Mouse (Mus musculus): ENCODE results near the gene Aatk. TPM values are rescaled to one million over a fixed set of nuclear protein-coding genes. Genes with fewer than 3 reads are reported as not detected.

Gene Aatk
- polyA plus RNA-seq, 1 experiment from 2014 or later, result 3.5 TPM

DNA sequence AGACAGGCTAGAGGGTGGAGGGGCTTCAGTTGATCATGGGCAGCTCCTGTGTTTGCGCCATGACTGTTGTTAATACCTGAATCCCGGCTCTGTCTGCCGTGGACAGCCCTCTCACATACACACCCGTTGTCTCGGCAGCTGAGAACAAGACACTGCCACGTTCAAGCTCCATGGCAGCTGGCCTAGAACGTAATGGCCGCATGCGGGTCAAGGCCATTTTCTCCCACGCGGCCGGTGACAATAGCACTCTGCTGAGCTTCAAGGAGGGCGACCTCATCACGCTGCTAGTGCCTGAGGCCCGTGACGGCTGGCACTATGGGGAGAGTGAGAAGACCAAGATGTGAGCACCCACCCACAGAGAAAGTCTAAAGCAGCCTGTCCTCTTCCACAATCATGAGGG, 49.6 kb downstream of the Aatk start:
- DNase-seq (ENCODE audit: low spot score) (no peak), ATAC-seq (replicated peaks; ENCODE audit: low FRiP score) (no peak)
- Histone ChIP-seq H3K9me3 (ENCODE audit: control insufficient read depth, low read length) (no peaks in the 10 kb centered on the region), H3K9ac (ENCODE audit: low read length) (no peak overlapping the region), H3K36me3 (ENCODE audit: control insufficient read depth, insufficient read depth, low read length) (no peaks in the 10 kb centered on the region), H3K4me1 (replicated peaks; ENCODE audit: control insufficient read depth, insufficient read depth, low read length) (no peaks in the 10 kb centered on the region), H3K27me3 (ENCODE audit: control insufficient read depth, insufficient read depth, low read length) (no peaks in the 10 kb centered on the region), H3K27ac (ENCODE audit: low read depth, low read length) (no peak overlapping the region), H3K4me2 (ENCODE audit: low read depth, low read length, severe bottlenecking) (no peak overlapping the region), H3K4me3 (ENCODE audit: low read depth, low read length) (no peak overlapping the region)
- WGBS, result 87% methylated on average over 16 of the region's 16 CpGs

DNA sequence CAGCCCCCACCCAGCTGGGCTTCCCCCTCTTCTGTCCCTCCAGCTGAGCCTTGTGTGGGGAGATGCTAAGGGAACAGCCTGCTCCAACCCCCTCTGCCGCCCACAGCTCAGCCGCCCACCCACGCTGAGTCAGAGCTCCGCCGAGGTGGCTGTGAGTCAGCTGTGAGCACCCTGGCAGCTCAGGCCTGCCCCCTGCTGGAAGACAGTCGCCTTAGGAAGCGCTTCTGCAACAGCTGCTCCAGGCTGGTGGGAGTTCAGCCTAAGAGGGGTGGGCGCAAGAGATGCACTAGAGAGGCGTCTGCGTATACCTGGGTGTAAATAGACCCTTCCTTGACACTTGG, 55.7 kb downstream of the Aatk start:
- no peak overlapping the region for H3K4me2 ChIP-seq (ENCODE audit: low read depth, low read length, severe bottlenecking)
- ATAC-seq (replicated peaks; ENCODE audit: low FRiP score) (peak; percentile 67), DNase-seq (ENCODE audit: low spot score) (peak; percentile 95)
- H3K27ac ChIP-seq (ENCODE audit: low read depth, low read length), result no peak overlapping the region
- H3K4me1 ChIP-seq (replicated peaks; ENCODE audit: control insufficient read depth, insufficient read depth, low read length), result peaks cover 8% of the 10 kb centered on the region
- no peak overlapping the region for H3K4me3 ChIP-seq (ENCODE audit: low read depth, low read length)
- H3K9me3 ChIP-seq (ENCODE audit: control insufficient read depth, low read length), result no peaks in the 10 kb centered on the region
- 14% methylated on average over 10 of the region's 10 CpGs for WGBS
- H3K36me3 ChIP-seq (ENCODE audit: control insufficient read depth, insufficient read depth, low read length), result no peaks in the 10 kb centered on the region
- no peak overlapping the region for H3K9ac ChIP-seq (ENCODE audit: low read length)
- no peaks in the 10 kb centered on the region for H3K27me3 ChIP-seq (ENCODE audit: control insufficient read depth, insufficient read depth, low read length)

DNA sequence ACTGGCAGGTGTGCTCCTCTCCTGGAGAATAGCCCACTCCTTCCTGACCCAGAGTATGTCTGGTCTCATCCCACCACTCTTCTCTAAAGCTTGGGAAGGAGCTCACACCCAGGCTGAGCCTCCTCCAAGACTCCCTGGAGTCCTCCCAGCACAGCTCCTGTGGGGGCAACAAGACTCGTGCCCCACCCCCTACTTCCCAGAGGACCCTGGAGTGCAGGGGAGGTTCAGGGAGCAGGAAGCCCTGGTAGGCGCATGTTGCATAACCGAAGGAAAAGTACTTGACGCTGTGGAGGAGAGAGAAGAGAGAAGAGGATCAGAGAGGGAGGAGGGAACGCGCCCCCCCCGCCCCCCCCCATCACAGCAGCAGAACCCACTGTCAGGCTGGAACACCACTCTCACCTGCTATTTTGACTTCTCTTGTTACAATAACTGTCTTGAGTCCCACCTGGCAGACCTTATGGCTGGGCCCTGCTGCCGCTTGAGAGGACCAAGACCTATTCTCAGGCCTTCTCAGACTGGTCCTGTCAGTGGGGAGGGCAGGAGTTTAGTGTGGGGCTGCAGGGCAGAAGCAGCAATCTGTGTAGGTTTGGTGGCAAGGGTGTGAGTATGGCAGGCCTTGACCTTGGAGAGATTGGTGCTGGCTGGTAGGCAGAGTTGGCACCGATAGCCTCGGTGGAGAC, 56.2 kb downstream of the Aatk start:
- H3K4me3 ChIP-seq (ENCODE audit: low read depth, low read length), result no peak overlapping the region
- no peaks in the 10 kb centered on the region for H3K36me3 ChIP-seq (ENCODE audit: control insufficient read depth, insufficient read depth, low read length)
- 60% methylated on average over 10 of the region's 10 CpGs for WGBS
- no peak for DNase-seq (ENCODE audit: low spot score)
- peak; percentile 59 for ATAC-seq (replicated peaks; ENCODE audit: low FRiP score)
- no peak overlapping the region for H3K9ac ChIP-seq (ENCODE audit: low read length)
- no peaks in the 10 kb centered on the region for H3K27me3 ChIP-seq (ENCODE audit: control insufficient read depth, insufficient read depth, low read length)
- no peak overlapping the region for H3K27ac ChIP-seq (ENCODE audit: low read depth, low read length)
- H3K9me3 ChIP-seq (ENCODE audit: control insufficient read depth, low read length), result no peaks in the 10 kb centered on the region
- H3K4me2 ChIP-seq (ENCODE audit: low read depth, low read length, severe bottlenecking), result no peak overlapping the region
- peaks cover 8% of the 10 kb centered on the region for H3K4me1 ChIP-seq (replicated peaks; ENCODE audit: control insufficient read depth, insufficient read depth, low read length)

DNA sequence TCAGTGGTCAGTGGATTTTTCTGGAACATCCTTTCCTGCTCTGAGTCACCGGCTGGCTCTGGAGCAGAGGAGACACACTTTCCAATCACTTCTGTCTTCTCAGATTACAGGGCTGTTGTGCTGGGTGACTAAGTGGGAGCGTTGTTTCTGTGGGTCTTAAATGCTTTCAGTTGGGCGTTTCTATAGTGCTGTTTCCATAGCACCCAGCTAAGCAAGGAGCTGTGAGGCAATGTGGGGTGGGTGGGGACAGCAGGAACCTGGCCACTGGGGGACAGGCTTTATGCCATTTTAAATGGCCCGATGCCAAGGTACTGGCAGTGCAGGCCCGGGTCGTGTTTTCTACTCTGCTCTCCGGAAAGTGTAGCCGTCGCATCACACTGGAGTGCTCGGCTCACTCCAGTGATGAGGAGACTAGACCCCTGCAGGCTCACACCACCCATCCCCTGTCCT, 57.8 kb downstream of the Aatk start:
- WGBS, result 40% methylated on average over 10 of the region's 10 CpGs

DNA sequence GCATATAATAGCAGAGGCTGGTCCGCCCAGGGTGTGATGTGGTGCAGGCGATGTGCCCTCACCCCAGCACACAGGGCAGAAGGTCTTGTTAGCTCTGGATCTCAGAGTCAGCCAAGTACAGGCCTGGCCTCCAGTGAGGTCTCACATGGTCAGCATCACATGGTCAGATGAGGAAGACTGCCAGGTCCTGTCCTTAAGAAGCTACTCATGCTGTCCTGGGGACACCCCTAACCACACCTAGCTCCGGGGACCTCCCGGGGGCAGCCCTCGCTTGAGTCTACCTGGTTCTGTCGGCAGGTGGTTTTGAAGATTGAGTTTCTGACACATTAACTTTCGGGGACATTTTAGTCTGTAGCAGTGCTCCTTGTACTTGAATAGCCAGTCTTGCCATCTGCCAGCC, 58.6 kb downstream of the Aatk start:
- Histone ChIP-seq H3K4me3 (ENCODE audit: low read depth, low read length) (no peak overlapping the region), H3K36me3 (ENCODE audit: control insufficient read depth, insufficient read depth, low read length) (no peaks in the 10 kb centered on the region), H3K27me3 (ENCODE audit: control insufficient read depth, insufficient read depth, low read length) (no peaks in the 10 kb centered on the region), H3K4me1 (replicated peaks; ENCODE audit: control insufficient read depth, insufficient read depth, low read length) (peaks cover 8% of the 10 kb centered on the region), H3K4me2 (ENCODE audit: low read depth, low read length, severe bottlenecking) (no peak overlapping the region), H3K27ac (ENCODE audit: low read depth, low read length) (no peak overlapping the region), H3K9ac (ENCODE audit: low read length) (no peak overlapping the region), H3K9me3 (ENCODE audit: control insufficient read depth, low read length) (no peaks in the 10 kb centered on the region)
- DNase-seq (ENCODE audit: low spot score) (no peak), ATAC-seq (replicated peaks; ENCODE audit: low FRiP score) (no peak)
- WGBS, result 90% methylated on average over 7 of the region's 7 CpGs

More for the DNA sequence above, 57.8 kb downstream of the Aatk start:
- DNase-seq (ENCODE audit: low spot score) (no peak), ATAC-seq (replicated peaks; ENCODE audit: low FRiP score) (peak; percentile 42; the same call in 1 of the 2 replicates)
- no peak overlapping the region for H3K4me3 ChIP-seq (ENCODE audit: low read depth, low read length)
- H3K27ac ChIP-seq (ENCODE audit: low read depth, low read length), result no peak overlapping the region
- H3K36me3 ChIP-seq (ENCODE audit: control insufficient read depth, insufficient read depth, low read length), result no peaks in the 10 kb centered on the region
- H3K27me3 ChIP-seq (ENCODE audit: control insufficient read depth, insufficient read depth, low read length), result no peaks in the 10 kb centered on the region
- no peaks in the 10 kb centered on the region for H3K9me3 ChIP-seq (ENCODE audit: control insufficient read depth, low read length)
- no peak overlapping the region for H3K9ac ChIP-seq (ENCODE audit: low read length)
- H3K4me2 ChIP-seq (ENCODE audit: low read depth, low read length, severe bottlenecking), result no peak overlapping the region
- peaks cover 8% of the 10 kb centered on the region for H3K4me1 ChIP-seq (replicated peaks; ENCODE audit: control insufficient read depth, insufficient read depth, low read length)

DNA sequence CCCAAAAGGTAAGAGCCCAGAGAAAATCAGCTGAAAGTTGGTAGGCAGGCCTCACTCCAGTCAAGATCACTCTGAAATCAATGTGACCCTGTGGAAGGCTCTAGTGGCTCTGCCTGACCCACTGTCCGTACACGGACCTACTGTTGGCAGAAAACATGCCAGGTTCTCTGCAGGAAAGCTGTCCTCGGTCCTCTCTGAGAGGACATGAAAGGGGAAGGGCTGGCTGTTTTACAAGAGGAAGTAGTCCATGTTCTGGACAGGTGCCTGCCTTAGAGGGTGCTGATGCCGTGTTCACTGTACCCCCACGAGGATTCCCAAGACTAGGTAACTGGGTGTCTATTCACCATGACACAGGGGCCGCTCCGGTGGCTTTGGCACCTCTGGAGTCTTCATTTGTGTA, 59.1 kb downstream of the Aatk start:
- H3K4me1 ChIP-seq (replicated peaks; ENCODE audit: control insufficient read depth, insufficient read depth, low read length), result peaks cover 8% of the 10 kb centered on the region
- H3K4me3 ChIP-seq (ENCODE audit: low read depth, low read length), result no peak overlapping the region
- ATAC-seq (replicated peaks; ENCODE audit: low FRiP score) (no peak), DNase-seq (ENCODE audit: low spot score) (no peak)
- no peaks in the 10 kb centered on the region for H3K27me3 ChIP-seq (ENCODE audit: control insufficient read depth, insufficient read depth, low read length)
- H3K27ac ChIP-seq (ENCODE audit: low read depth, low read length), result no peak overlapping the region
- H3K4me2 ChIP-seq (ENCODE audit: low read depth, low read length, severe bottlenecking), result no peak overlapping the region
- H3K36me3 ChIP-seq (ENCODE audit: control insufficient read depth, insufficient read depth, low read length), result no peaks in the 10 kb centered on the region
- no peaks in the 10 kb centered on the region for H3K9me3 ChIP-seq (ENCODE audit: control insufficient read depth, low read length)
- WGBS, result 77% methylated on average over 7 of the region's 7 CpGs
- H3K9ac ChIP-seq (ENCODE audit: low read length), result no peak overlapping the region

DNA sequence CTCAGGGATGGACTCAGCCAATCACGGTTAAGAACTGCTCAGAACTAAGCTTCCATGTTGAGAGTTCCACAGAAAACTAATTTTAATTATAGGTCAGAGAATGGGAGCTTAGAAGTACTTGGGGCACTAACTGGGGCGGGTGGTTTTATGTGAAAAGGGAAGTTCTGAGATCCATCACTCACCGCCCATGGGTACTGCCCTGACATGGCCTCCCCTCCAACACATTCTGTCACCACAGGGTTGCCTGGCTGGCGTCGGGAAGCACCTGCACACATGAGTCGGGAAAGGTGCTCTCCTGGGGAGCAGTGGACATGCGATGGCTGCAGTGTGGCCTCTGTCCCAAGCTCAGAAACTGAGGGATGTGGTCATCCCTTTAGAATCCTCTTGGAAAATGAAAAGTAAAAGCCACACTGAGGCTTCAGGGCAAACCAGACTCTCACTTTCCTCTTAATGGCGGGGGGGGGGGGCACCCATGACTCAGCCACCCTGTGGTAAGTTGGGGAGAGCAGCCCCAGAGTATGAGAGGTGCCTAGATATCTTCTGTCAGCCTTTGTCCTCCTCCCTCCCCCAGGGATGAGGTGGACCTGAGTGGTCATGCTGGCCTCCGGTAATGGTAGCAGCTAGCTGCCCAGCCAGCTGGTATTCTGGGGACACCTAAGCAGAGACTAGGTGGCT, 60.1 kb downstream of the Aatk start:
- DNase-seq (ENCODE audit: low spot score) (no peak), ATAC-seq (replicated peaks; ENCODE audit: low FRiP score) (no peak)
- Histone ChIP-seq H3K4me3 (ENCODE audit: low read depth, low read length) (no peak overlapping the region), H3K9ac (ENCODE audit: low read length) (no peak overlapping the region), H3K27ac (ENCODE audit: low read depth, low read length) (no peak overlapping the region), H3K4me1 (replicated peaks; ENCODE audit: control insufficient read depth, insufficient read depth, low read length) (peaks cover 8% of the 10 kb centered on the region), H3K9me3 (ENCODE audit: control insufficient read depth, low read length) (no peaks in the 10 kb centered on the region), H3K27me3 (ENCODE audit: control insufficient read depth, insufficient read depth, low read length) (no peaks in the 10 kb centered on the region), H3K4me2 (ENCODE audit: low read depth, low read length, severe bottlenecking) (no peak overlapping the region), H3K36me3 (ENCODE audit: control insufficient read depth, insufficient read depth, low read length) (no peaks in the 10 kb centered on the region)
- WGBS, result 87% methylated on average over 9 of the region's 9 CpGs

DNA sequence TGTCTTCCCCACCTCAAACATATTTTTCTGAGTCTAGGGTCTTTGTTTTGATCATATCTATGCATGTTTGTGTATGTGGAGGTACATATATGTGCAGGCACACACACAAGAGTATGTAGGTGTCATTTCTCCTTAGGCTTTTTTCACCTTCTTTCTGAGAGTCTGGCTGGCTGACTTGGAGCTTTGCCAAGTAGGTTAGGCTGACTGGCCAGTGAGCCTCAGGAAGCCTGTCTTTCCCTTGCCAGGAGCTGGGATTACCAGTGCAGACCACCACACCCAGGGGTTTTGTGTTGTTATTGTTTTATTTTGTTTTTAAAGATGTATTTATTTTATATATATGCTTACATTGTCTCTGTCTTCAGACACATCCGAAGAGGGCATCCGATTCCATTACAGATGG, 63.8 kb downstream of the Aatk start:
- Histone ChIP-seq H3K36me3 (ENCODE audit: control insufficient read depth, insufficient read depth, low read length) (no peaks in the 10 kb centered on the region), H3K4me1 (replicated peaks; ENCODE audit: control insufficient read depth, insufficient read depth, low read length) (no peaks in the 10 kb centered on the region), H3K27me3 (ENCODE audit: control insufficient read depth, insufficient read depth, low read length) (no peaks in the 10 kb centered on the region), H3K9me3 (ENCODE audit: control insufficient read depth, low read length) (no peaks in the 10 kb centered on the region), H3K4me3 (ENCODE audit: low read depth, low read length) (no peak overlapping the region), H3K4me2 (ENCODE audit: low read depth, low read length, severe bottlenecking) (no peak overlapping the region), H3K9ac (ENCODE audit: low read length) (no peak overlapping the region), H3K27ac (ENCODE audit: low read depth, low read length) (no peak overlapping the region)
- 94% methylated on average over 2 of the region's 2 CpGs for WGBS
- ATAC-seq (replicated peaks; ENCODE audit: low FRiP score), result no peak
- DNase-seq (ENCODE audit: low spot score), result no peak

DNA sequence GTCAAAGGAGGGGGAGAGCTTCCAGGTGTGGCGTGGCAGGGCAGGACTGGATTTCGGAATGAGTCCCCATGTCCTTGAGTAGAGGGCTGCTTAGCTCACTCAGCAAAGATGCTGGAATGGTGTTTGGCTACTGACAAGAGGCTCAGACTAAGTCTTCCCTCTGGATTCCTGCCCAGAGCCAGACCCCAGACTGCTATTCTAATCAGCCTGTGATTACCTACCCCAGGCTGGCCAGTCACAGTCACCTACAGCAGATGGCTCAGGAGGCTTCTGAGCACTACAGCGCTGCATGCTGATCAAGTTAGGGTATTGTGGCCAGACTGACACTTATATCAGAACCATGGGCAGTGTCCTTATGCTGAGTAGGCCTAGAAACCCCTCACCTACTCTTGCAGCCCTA, 64.7 kb downstream of the Aatk start:
- H3K36me3 ChIP-seq (ENCODE audit: control insufficient read depth, insufficient read depth, low read length), result no peaks in the 10 kb centered on the region

More for the DNA sequence above, 64.7 kb downstream of the Aatk start:
- H3K27ac ChIP-seq (ENCODE audit: low read depth, low read length), result no peak overlapping the region
- WGBS, result 93% methylated on average over 3 of the region's 3 CpGs
- H3K4me2 ChIP-seq (ENCODE audit: low read depth, low read length, severe bottlenecking), result no peak overlapping the region
- no peak overlapping the region for H3K9ac ChIP-seq (ENCODE audit: low read length)
- H3K9me3 ChIP-seq (ENCODE audit: control insufficient read depth, low read length), result no peaks in the 10 kb centered on the region
- no peaks in the 10 kb centered on the region for H3K4me1 ChIP-seq (replicated peaks; ENCODE audit: control insufficient read depth, insufficient read depth, low read length)
- DNase-seq (ENCODE audit: low spot score) (no peak), ATAC-seq (replicated peaks; ENCODE audit: low FRiP score) (no peak)
- no peaks in the 10 kb centered on the region for H3K27me3 ChIP-seq (ENCODE audit: control insufficient read depth, insufficient read depth, low read length)
- H3K4me3 ChIP-seq (ENCODE audit: low read depth, low read length), result no peak overlapping the region

Data from forebrain, embryonic 11.5 days (tissue).